Mouse (Mus musculus): ENCODE measurements around the gene Nrp1.

GRCm38 (mm10) chr8:128480896-128481665, 122.7 kb downstream of the Nrp1 start:
- no peak for TF ChIP-seq MAFK (IDR thresholded peaks at IDR 0.05; ENCODE audit: insufficient read depth, low read depth, low read length)
- no peak for TF ChIP-seq ZC3H11A (IDR thresholded peaks at IDR 0.05; ENCODE audit: borderline replicate concordance, low read depth, low read length)
- TF ChIP-seq CHD2 (IDR thresholded peaks at IDR 0.05; ENCODE audit: low read depth, low read length): no peak
